Mouse (Mus musculus) granulocyte monocyte progenitor cell, adult 5-6 weeks (primary cell): ENCODE results near the gene Syt12. TPM values are rescaled to one million over a fixed set of nuclear protein-coding genes. Genes with fewer than 3 reads are reported as not detected.

Source experiments
- ATAC-seq: replicated peaks from 2 replicates; pipeline ENCODE4 v1.8.0; 2016; ENCODE audit warnings: mild to moderate bottlenecking, moderate TSS enrichment, inconsistent platforms; ENCODE audit not compliant: poor library complexity, severe bottlenecking
- total RNA-seq, 2 experiments: library from RNA; stranded (forward) in 1 of 2; stranded (reverse) in 1 of 2; fragments of 200-712, 200-1000 nt in 1 of 2; fragments of >200 nt in 1 of 2; fragmentation: Nextera tagmentation in 1 of 2; gene quantifications; 2 replicates each; pipeline ENCODE4 v1.2.3; 2014 to 2017

Syt12 gene
- total RNA-seq (2014; fragmentation: Nextera tagmentation) (not detected in 2 replicates), total RNA-seq (2017) (not detected in 2 replicates)

- no peak for ATAC-seq
These were observed at the start of gene Syt12 for GRCm38 (mm10) chr19:4477345-4478189. Syt12 (minus strand) TSS chr19:4477447.

GRCm38 (mm10) chr19:4521426-4522050, 44.3 kb upstream of the Syt12 start:
- no peak for ATAC-seq

GRCm38 (mm10) chr19:4517483-4517882, 40.2 kb upstream of the Syt12 start:
- no peak for ATAC-seq

GRCm38 (mm10) chr19:4516288-4516687, 39.0 kb upstream of the Syt12 start:
- no peak for ATAC-seq

GRCm38 (mm10) chr19:4515746-4516145, 38.5 kb upstream of the Syt12 start:
- no peak for ATAC-seq

GRCm38 (mm10) chr19:4513236-4513858, 36.1 kb upstream of the Syt12 start:
- ATAC-seq = no peak

GRCm38 (mm10) chr19:4511116-4511841, 34.0 kb upstream of the Syt12 start:
- ATAC-seq = no peak

- ATAC-seq = peak; percentile 94
These were observed 33.0 kb upstream of the Syt12 start, which contains the start of gene Pcx for GRCm38 (mm10) chr19:4509986-4510963. Pcx (plus strand) TSS chr19:4510472.

GRCm38 (mm10) chr19:4507746-4508145, 30.5 kb upstream of the Syt12 start:
- no peak for ATAC-seq

GRCm38 (mm10) chr19:4504830-4505229, 27.6 kb upstream of the Syt12 start:
- no peak for ATAC-seq

- no peak for ATAC-seq
These were observed 25.5 kb upstream of the Syt12 start for GRCm38 (mm10) chr19:4502701-4503100.

- ATAC-seq = no peak
These were observed 21.1 kb upstream of the Syt12 start, which contains the start of gene 2010003K11Rik for GRCm38 (mm10) chr19:4498062-4498933. 2010003K11Rik (minus strand) TSS chr19:4498583.

- ATAC-seq = peak; percentile 86
These were observed 20.2 kb upstream of the Syt12 start for GRCm38 (mm10) chr19:4497263-4497973.

GRCm38 (mm10) chr19:4496535-4497262, 19.5 kb upstream of the Syt12 start:
- ATAC-seq = no peak

- ATAC-seq = no peak
These were observed 18.6 kb upstream of the Syt12 start for GRCm38 (mm10) chr19:4495814-4496213.

GRCm38 (mm10) chr19:4494707-4495106, 17.5 kb upstream of the Syt12 start:
- no peak for ATAC-seq
